Mouse (Mus musculus): ENCODE data around the gene Golga2. TPM values are rescaled to one million over a fixed set of nuclear protein-coding genes. Genes with fewer than 3 reads are reported as not detected.

Golga2 gene
- total and polyA plus RNA-seq, 3 experiments = 15.4 to 27.1 (median 23.0) TPM

DNA sequence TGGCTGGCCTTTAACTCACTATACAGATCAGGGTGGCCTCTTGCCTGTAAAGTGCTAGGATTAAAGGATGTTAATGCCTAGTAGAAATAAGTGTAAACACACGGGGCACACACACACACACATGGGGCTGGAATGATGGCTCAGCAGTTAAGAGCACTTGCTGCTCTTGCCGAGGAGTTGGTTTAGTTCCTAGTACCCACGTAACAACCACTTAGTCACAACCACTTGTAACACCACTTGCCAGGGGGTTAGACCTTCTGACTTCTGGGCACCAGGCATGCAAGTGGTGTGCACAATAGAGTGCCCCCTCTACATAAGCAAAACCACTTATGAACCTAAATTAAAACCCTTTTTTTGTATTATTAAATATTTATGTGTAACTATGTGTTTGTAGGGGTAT lies 3.2 kb upstream of the Golga2 start:
- dilution Hi-C loops (cut with MboI; ENCODE audit: extremely low pct_ligation_motif_present, extremely low pct_unique_long_range_greater_than_20kb, low sequenced_read_pairs) = no loop called here
- H3K79me2 ChIP-seq (replicated peaks; ENCODE audit: control insufficient read depth, extremely low read depth, insufficient read depth, poor library complexity, severe bottlenecking) = peaks cover 19% of the 10 kb centered on the region
- in situ Hi-C loops (cut with MboI; ENCODE audit: low pct_ligation_motif_present, low pct_unique_long_range_greater_than_20kb, low sequenced_read_pairs) = loop anchor here (10.0 kb wide), 1 partner anchor 149 kb away; no protein-coding TSS in a partner anchor
- H3K27ac ChIP-seq (ENCODE audit: insufficient read depth, low read depth) = no peak overlapping the region
- no peak overlapping the region for H3K4me2 ChIP-seq (ENCODE audit: insufficient read depth, low read depth, poor library complexity, severe bottlenecking)
- H3K4me3 ChIP-seq (replicated peaks in 1 of 3; ENCODE audit: low read depth in 2 of 3, low read length in 2 of 3, poor library complexity in 1 of 3) = no peak overlapping the region
- no peak for DNase-seq (ENCODE audit: extremely low read depth)
- no peaks in the 10 kb centered on the region for H3K9me3 ChIP-seq (replicated peaks; ENCODE audit: low read length)
- TF ChIP-seq JUND (conservative IDR thresholded peaks at IDR 0.05; ENCODE audit: low read depth, low read length) = no peak
- TF ChIP-seq CHD1 (IDR thresholded peaks at IDR 0.05; ENCODE audit: low read depth, low read length) = no peak
- TF ChIP-seq MEF2A (IDR thresholded peaks at IDR 0.05; ENCODE audit: borderline replicate concordance, low read depth, low read length) = no peak
- TF ChIP-seq MXI1 (IDR thresholded peaks at IDR 0.05; ENCODE audit: low read depth, low read length) = no peak
- no peak for TF ChIP-seq MAFK (IDR thresholded peaks at IDR 0.05; ENCODE audit: insufficient replicate concordance, low read length)
- TF ChIP-seq JUN (IDR thresholded peaks at IDR 0.05; ENCODE audit: insufficient read depth, low read depth, low read length) = no peak
- TF ChIP-seq CHD2 (IDR thresholded peaks at IDR 0.05; ENCODE audit: low read length) = no peak
- no peak for TF ChIP-seq ZNF384 (IDR thresholded peaks at IDR 0.05; ENCODE audit: low read depth, low read length)
- no peak for TF ChIP-seq ETS1 (conservative IDR thresholded peaks at IDR 0.05; ENCODE audit: low read depth, low read length)
- no peak for TF ChIP-seq NRF1 (IDR thresholded peaks at IDR 0.05; ENCODE audit: low read depth, low read length)
- no peak for TF ChIP-seq EP300 (IDR thresholded peaks at IDR 0.05; ENCODE audit: low read length)
- TF ChIP-seq SMC3 (IDR thresholded peaks at IDR 0.05; ENCODE audit: low read depth, low read length) = no peak
- no peak for TF ChIP-seq RAD21 (IDR thresholded peaks at IDR 0.05; ENCODE audit: low read depth, low read length)
- no peak for TF ChIP-seq MAZ (IDR thresholded peaks at IDR 0.05; ENCODE audit: low read depth, low read length)
- no peak for TF ChIP-seq TBP (conservative IDR thresholded peaks at IDR 0.05; ENCODE audit: low read depth, low read length)
- TF ChIP-seq ZKSCAN1 (IDR thresholded peaks at IDR 0.05; ENCODE audit: borderline replicate concordance, low read depth, low read length) = no peak
- TF ChIP-seq BHLHE40 (IDR thresholded peaks at IDR 0.05; ENCODE audit: low read depth, low read length) = no peak
- no peak for TF ChIP-seq USF1 (IDR thresholded peaks at IDR 0.05; ENCODE audit: low read depth, low read length)
- TF ChIP-seq ZC3H11A (IDR thresholded peaks at IDR 0.05; ENCODE audit: low read depth, low read length) = no peak
- peaks cover 41 to 68% of the 10 kb centered on the region in 2 experiments for H3K36me3 ChIP-seq (replicated peaks in 1 of 2; ENCODE audit: control insufficient read depth in 1 of 2, insufficient read depth in 1 of 2, low read length in 1 of 2)
- no peaks in the 10 kb centered on the region for H3K27me3 ChIP-seq (replicated peaks)
- H3K4me1 ChIP-seq (ENCODE audit: control insufficient read depth in 1 of 2, insufficient read depth in 2 of 2) = peaks cover 0 to 35% of the 10 kb centered on the region in 2 experiments; a peak in 3 of 4 replicates
- H3K9ac ChIP-seq (ENCODE audit: insufficient read depth, low read depth) = no peak overlapping the region

DNA sequence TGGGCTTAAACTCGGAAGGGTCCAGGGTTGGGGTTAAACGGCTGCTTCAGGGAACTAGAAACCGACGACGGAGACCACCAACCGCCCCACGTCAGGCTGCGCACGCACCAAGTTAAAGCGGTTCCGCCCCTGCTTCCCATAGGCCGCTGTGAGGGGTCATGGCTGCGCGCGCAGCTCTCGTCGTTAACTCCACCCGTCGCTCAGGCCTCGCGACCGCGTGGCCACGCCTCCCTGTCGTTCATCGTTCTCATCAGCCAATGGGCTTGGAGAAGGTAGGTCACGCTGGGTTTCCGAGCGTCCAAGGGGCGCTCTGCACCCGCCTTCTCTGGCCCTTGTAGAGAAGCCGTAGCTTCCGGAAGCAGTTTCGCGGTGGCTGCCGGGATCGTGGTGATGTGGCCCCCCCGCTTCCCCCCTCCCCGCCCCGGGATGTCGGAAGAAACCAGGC lies 761 bp downstream of the Golga2 start, which contains the start of gene Swi5:
Gene Swi5, minus strand, starts transcription at position 153 of the 445 bp plus-strand sequence.
- peaks cover 18 to 45% of the 10 kb centered on the region in 2 experiments for H3K36me3 ChIP-seq (replicated peaks in 1 of 2; ENCODE audit: control insufficient read depth in 1 of 2, insufficient read depth in 1 of 2, low read length in 1 of 2)
- H3K4me1 ChIP-seq (ENCODE audit: control insufficient read depth in 1 of 2, insufficient read depth in 2 of 2) = peaks cover 4 to 34% of the 10 kb centered on the region in 2 experiments
- H3K4me2 ChIP-seq (ENCODE audit: insufficient read depth, low read depth, poor library complexity, severe bottlenecking) = peak within 1 kb of the TSS; percentile 85
- H3K4me3 ChIP-seq (replicated peaks in 1 of 3; ENCODE audit: low read depth in 2 of 3, low read length in 2 of 3, poor library complexity in 1 of 3) = peak within 1 kb of the TSS; percentile 74 to 98 (median 76)
- in situ Hi-C loops (cut with MboI; ENCODE audit: low pct_ligation_motif_present, low pct_unique_long_range_greater_than_20kb, low sequenced_read_pairs) = loop anchor here (10.0 kb wide), 1 partner anchor 153 kb away; no protein-coding TSS in a partner anchor
- dilution Hi-C loops (cut with MboI; ENCODE audit: extremely low pct_ligation_motif_present, extremely low pct_unique_long_range_greater_than_20kb, low sequenced_read_pairs) = no loop called here
- peaks cover 34% of the 10 kb centered on the region for H3K79me2 ChIP-seq (replicated peaks; ENCODE audit: control insufficient read depth, extremely low read depth, insufficient read depth, poor library complexity, severe bottlenecking)
- no peaks in the 10 kb centered on the region for H3K9me3 ChIP-seq (replicated peaks; ENCODE audit: low read length)
- no peaks in the 10 kb centered on the region for H3K27me3 ChIP-seq (replicated peaks)
- DNase-seq (ENCODE audit: extremely low read depth) = peak; percentile 99
- H3K9ac ChIP-seq (ENCODE audit: insufficient read depth, low read depth) = peak within 1 kb of the TSS; percentile 89
- H3K27ac ChIP-seq (ENCODE audit: insufficient read depth, low read depth) = no peak within 1 kb of the TSS
- TF ChIP-seq CHD2 (IDR thresholded peaks at IDR 0.05; ENCODE audit: low read length) (no peak), MAX (IDR thresholded peaks at IDR 0.05; ENCODE audit: low read length) (peak; percentile 81), ETS1 (conservative IDR thresholded peaks at IDR 0.05; ENCODE audit: low read depth, low read length) (no peak), ZNF384 (IDR thresholded peaks at IDR 0.05; ENCODE audit: low read depth, low read length) (no peak), MYC (IDR thresholded peaks at IDR 0.05; ENCODE audit: low read depth, low read length) (peak; percentile 76), ELF1 (IDR thresholded peaks at IDR 0.05; ENCODE audit: low read depth, low read length) (peak; percentile 83), SMC3 (IDR thresholded peaks at IDR 0.05; ENCODE audit: low read depth, low read length) (no peak), POLR2A (IDR thresholded peaks at IDR 0.05; ENCODE audit: low read depth, low read length) (peak; percentile 94), TBP (conservative IDR thresholded peaks at IDR 0.05; ENCODE audit: low read depth, low read length) (peak; percentile 88), ZMIZ1 (IDR thresholded peaks at IDR 0.05; ENCODE audit: low read depth, low read length) (peak; percentile 93), MXI1 (IDR thresholded peaks at IDR 0.05; ENCODE audit: low read depth, low read length) (peak; percentile 62), BHLHE40 (IDR thresholded peaks at IDR 0.05; ENCODE audit: low read depth, low read length) (no peak), MAZ (IDR thresholded peaks at IDR 0.05; ENCODE audit: low read depth, low read length) (peak; percentile 73; the same call in 1 of the 2 replicates), HCFC1 (IDR thresholded peaks at IDR 0.05; ENCODE audit: low read depth, low read length) (peak; percentile 76), UBTF (IDR thresholded peaks at IDR 0.05; ENCODE audit: low read depth, low read length) (no peak), EP300 (IDR thresholded peaks at IDR 0.05; ENCODE audit: low read length) (no peak), MEF2A (IDR thresholded peaks at IDR 0.05; ENCODE audit: borderline replicate concordance, low read depth, low read length) (no peak), TCF12 (IDR thresholded peaks at IDR 0.05; ENCODE audit: low read depth, low read length) (peak; percentile 62; the same call in 1 of the 2 replicates), RCOR1 (conservative IDR thresholded peaks at IDR 0.05; ENCODE audit: low read depth, low read length) (no peak), KAT2A (IDR thresholded peaks at IDR 0.05; ENCODE audit: insufficient replicate concordance, low read length) (0 out of 2 replicates have a peak, but pooled peaks have one; percentile 37), PAX5 (IDR thresholded peaks at IDR 0.05; ENCODE audit: low read length) (no peak), CHD1 (IDR thresholded peaks at IDR 0.05; ENCODE audit: low read depth, low read length) (no peak), USF1 (IDR thresholded peaks at IDR 0.05; ENCODE audit: low read depth, low read length) (peak; percentile 88)
